Mouse (Mus musculus) T-helper 1 cell (primary cell): ENCODE measurements around the gene Pip5k1a.
"Not testable (repeated sequence)": the region's sequence is repeated elsewhere in the genome, so short reads cannot be mapped to it uniquely, and the experiment has no call there.

Experiments
- in situ Hi-C: fragments of 300-600 bp; cut with MboI, MseI; formaldehyde crosslinking; loops from one replicate; pipeline ENCODE4 v1.15.1; 2025; ENCODE audit warnings: high pct_unique_total_duplicates

The Pip5k1a gene

GRCm38 (mm10) chr3:95117751-95118150 lies 11.0 kb upstream of the Pip5k1a start:
- in situ Hi-C loops = loop anchor here (10.0 kb wide), 1 partner anchor 1017 kb away; no protein-coding TSS in a partner anchor

GRCm38 (mm10) chr3:95112760-95113159 lies 6.0 kb upstream of the Pip5k1a start:
- in situ Hi-C loops = loop anchor here (10.0 kb wide), 1 partner anchor 1022 kb away; no protein-coding TSS in a partner anchor

GRCm38 (mm10) chr3:95110911-95111726 lies 4.4 kb upstream of the Pip5k1a start, which contains the start of gene Vps72:
Gene Vps72, plus strand, starts transcription at chr3:95111022.
- in situ Hi-C loops = loop anchor here (10.0 kb wide), 1 partner anchor 1024 kb away; no protein-coding TSS in a partner anchor

GRCm38 (mm10) chr3:95107898-95108297 lies 1.2 kb upstream of the Pip5k1a start:
- in situ Hi-C loops = no loop called here

- in situ Hi-C loops = not testable (repeated sequence)
These were observed 578 bp upstream of the Pip5k1a start for GRCm38 (mm10) chr3:95107308-95107707.

GRCm38 (mm10) chr3:95105586-95106337 lies 968 bp downstream of the Pip5k1a start:
- in situ Hi-C loops = no loop called here

GRCm38 (mm10) chr3:95105121-95105520 lies 1.6 kb downstream of the Pip5k1a start:
- in situ Hi-C loops = no loop called here

GRCm38 (mm10) chr3:95100854-95101253 lies 5.9 kb downstream of the Pip5k1a start:
- in situ Hi-C loops = no loop called here

GRCm38 (mm10) chr3:95088071-95088470 lies 18.7 kb downstream of the Pip5k1a start:
- in situ Hi-C loops = no loop called here

- in situ Hi-C loops = no loop called here
These were observed 35.1 kb downstream of the Pip5k1a start for GRCm38 (mm10) chr3:95071606-95072005.

GRCm38 (mm10) chr3:95066570-95066969 lies 40.2 kb downstream of the Pip5k1a start:
- in situ Hi-C loops = no loop called here

GRCm38 (mm10) chr3:95066095-95066494 lies 40.6 kb downstream of the Pip5k1a start:
- in situ Hi-C loops = no loop called here

- in situ Hi-C loops = no loop called here
These were observed 41.2 kb downstream of the Pip5k1a start for GRCm38 (mm10) chr3:95065553-95065952.

GRCm38 (mm10) chr3:95063741-95064140 lies 43.0 kb downstream of the Pip5k1a start:
- in situ Hi-C loops = no loop called here

GRCm38 (mm10) chr3:95058078-95058477 lies 48.7 kb downstream of the Pip5k1a start:
- in situ Hi-C loops = no loop called here

GRCm38 (mm10) chr3:95056275-95056674 lies 50.5 kb downstream of the Pip5k1a start:
- in situ Hi-C loops = no loop called here

- in situ Hi-C loops = no loop called here
These were observed 52.1 kb downstream of the Pip5k1a start for GRCm38 (mm10) chr3:95054481-95055260.

- in situ Hi-C loops = no loop called here
These were observed 53.0 kb downstream of the Pip5k1a start for GRCm38 (mm10) chr3:95053701-95054100.

GRCm38 (mm10) chr3:95052959-95053358 lies 53.8 kb downstream of the Pip5k1a start:
- in situ Hi-C loops = no loop called here

- in situ Hi-C loops = no loop called here
These were observed 58.8 kb downstream of the Pip5k1a start for GRCm38 (mm10) chr3:95047914-95048313.

- in situ Hi-C loops = no loop called here
These were observed 60.2 kb downstream of the Pip5k1a start for GRCm38 (mm10) chr3:95046462-95047057.
